ENCODE assay signal across 8 mouse cellular contexts in the genomic region with DNA sequence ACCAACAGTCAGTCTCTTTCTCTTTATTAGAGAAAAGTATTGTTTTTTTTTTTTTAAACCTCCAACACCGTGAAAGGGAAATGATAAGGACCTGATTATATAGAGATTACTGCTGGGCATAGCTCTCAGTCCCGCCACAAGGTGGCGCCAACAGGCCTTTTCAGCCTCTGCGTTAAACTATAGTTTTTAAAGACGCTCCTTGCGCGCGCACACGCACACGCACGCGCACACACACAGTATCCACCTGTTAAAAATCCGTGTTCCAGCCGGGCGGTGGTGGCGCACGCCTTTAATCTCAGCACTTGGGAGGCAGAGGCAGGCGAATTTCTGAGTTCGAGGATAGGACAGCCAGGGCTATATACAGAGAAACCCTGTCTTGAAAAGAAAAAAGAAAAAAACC. TPM values are rescaled to one million over a fixed set of nuclear protein-coding genes. Genes with fewer than 3 reads are reported as not detected.
DNase-seq lines count a peak whose midpoint lies in the region; ATAC-seq and TF ChIP-seq lines count a peak whose summit lies in the region.

No protein-coding gene starts in this region.

- H3K4me1 ChIP-seq in bone marrow, adult 2 months (ENCODE audit: control insufficient read depth, insufficient read depth, low read length) = no peaks in the 10 kb centered on the region
- H3K4me1 ChIP-seq in embryonic facial prominence, embryonic 14.5 days (ENCODE audit: control insufficient read depth, insufficient read depth, low read length) = no peaks in the 10 kb centered on the region
- H3K4me1 ChIP-seq in limb, embryonic 13.5 days = no peaks in the 10 kb centered on the region
- H3K4me1 ChIP-seq in midbrain, embryonic 16.5 days (ENCODE audit: control insufficient read depth, insufficient read depth, low read length) = no peaks in the 10 kb centered on the region
- no peaks in the 10 kb centered on the region for H3K4me1 ChIP-seq in spleen, adult 2 months (ENCODE audit: control insufficient read depth, insufficient read depth, insufficient read length)

- 8% methylated on average over 19 of the region's 19 CpGs for WGBS in bone marrow, adult 2 months
- 10% methylated on average over 19 of the region's 19 CpGs for WGBS in embryonic facial prominence, embryonic 14.5 days
- WGBS in limb, embryonic 13.5 days = 12% methylated on average over 19 of the region's 19 CpGs
- 13% methylated on average over 19 of the region's 19 CpGs for WGBS in midbrain, embryonic 16.5 days
- WGBS in spleen, adult 2 months = 8% methylated on average over 19 of the region's 19 CpGs

- H3K27ac ChIP-seq in bone marrow, adult 2 months (ENCODE audit: control insufficient read depth, insufficient read depth, low read depth, low read length, poor library complexity) = no peak overlapping the region
- H3K27ac ChIP-seq in embryonic facial prominence, embryonic 14.5 days (replicated peaks; ENCODE audit: low read depth, low read length) = no peak overlapping the region
- H3K27ac ChIP-seq in limb, embryonic 13.5 days = no peak overlapping the region
- no peak overlapping the region for H3K27ac ChIP-seq in midbrain, embryonic 16.5 days (ENCODE audit: low read length)
- no peak overlapping the region for H3K27ac ChIP-seq in spleen, adult 2 months (ENCODE audit: insufficient read depth, low read length)

- H3K9me3 ChIP-seq in embryonic facial prominence, embryonic 14.5 days (ENCODE audit: control insufficient read depth, low read length) = no peaks in the 10 kb centered on the region
- H3K9me3 ChIP-seq in limb, embryonic 13.5 days = no peaks in the 10 kb centered on the region
- H3K9me3 ChIP-seq in midbrain, embryonic 16.5 days (replicated peaks; ENCODE audit: control insufficient read depth, low read length, poor library complexity, severe bottlenecking) = no peaks in the 10 kb centered on the region

- no peaks in the 10 kb centered on the region for H3K36me3 ChIP-seq in embryonic facial prominence, embryonic 14.5 days (ENCODE audit: control insufficient read depth, insufficient read depth, low read length)
- no peaks in the 10 kb centered on the region for H3K36me3 ChIP-seq in limb, embryonic 13.5 days
- no peaks in the 10 kb centered on the region for H3K36me3 ChIP-seq in midbrain, embryonic 16.5 days (ENCODE audit: control insufficient read depth, insufficient read depth, low read length)
- no peaks in the 10 kb centered on the region for H3K36me3 ChIP-seq in spleen, adult 2 months (ENCODE audit: control insufficient read depth, insufficient read depth, low read length)

- H3K4me2 ChIP-seq in embryonic facial prominence, embryonic 14.5 days (ENCODE audit: low read depth, low read length) = peak overlapping the region; percentile 46
- peak overlapping the region; percentile 45 for H3K4me2 ChIP-seq in limb, embryonic 13.5 days (replicated peaks)
- H3K4me2 ChIP-seq in midbrain, embryonic 16.5 days (ENCODE audit: low read length) = peak overlapping the region; percentile 38

- no peak for TF ChIP-seq POLR2A in bone marrow, adult 2 months (IDR thresholded peaks at IDR 0.05; ENCODE audit: borderline replicate concordance, control insufficient read depth, low read depth, low read length)
- TF ChIP-seq POLR2A in spleen, adult 2 months (IDR thresholded peaks at IDR 0.05; ENCODE audit: low read depth, low read length) = no peak

- peak; percentile 89 for ATAC-seq in embryonic facial prominence, embryonic 14.5 days (ENCODE audit: low read depth)
- peak; percentile 74 for ATAC-seq in limb, embryonic 13.5 days (ENCODE audit: low FRiP score, low read depth)
- peak; percentile 51 for ATAC-seq in midbrain, embryonic 16.5 days

- DNase-seq in 416B (ENCODE audit: low read depth) = peak; percentile 81
- peak; percentile 83 for DNase-seq in embryonic facial prominence, embryonic 14.5 days (ENCODE audit: low spot score)
- DNase-seq in heart, adult 8-10 months (ENCODE audit: low spot score) = peak; percentile 70
- DNase-seq in kidney, adult 8-10 months = peak; percentile 80 to 89
- DNase-seq in spleen, adult 2 months (ENCODE audit: low read depth in 1 of 2, low spot score in 2 of 2) = peak; percentile 22 to 46

- no peaks in the 10 kb centered on the region for H3K27me3 ChIP-seq in embryonic facial prominence, embryonic 14.5 days (replicated peaks; ENCODE audit: control insufficient read depth, insufficient read depth, low read length)
- H3K27me3 ChIP-seq in limb, embryonic 13.5 days = no peaks in the 10 kb centered on the region
- H3K27me3 ChIP-seq in midbrain, embryonic 16.5 days (ENCODE audit: control insufficient read depth, insufficient read depth, low read depth, low read length) = no peaks in the 10 kb centered on the region
- no peaks in the 10 kb centered on the region for H3K27me3 ChIP-seq in spleen, adult 2 months (ENCODE audit: control insufficient read depth, insufficient read depth, low read length)

- no peak overlapping the region for H3K4me3 ChIP-seq in bone marrow, adult 2 months (replicated peaks; ENCODE audit: control insufficient read depth, low read depth, low read length)
- no peak overlapping the region for H3K4me3 ChIP-seq in embryonic facial prominence, embryonic 14.5 days (ENCODE audit: low read depth, low read length)
- H3K4me3 ChIP-seq in limb, embryonic 13.5 days = no peak overlapping the region
- H3K4me3 ChIP-seq in midbrain, embryonic 16.5 days (ENCODE audit: low read depth, low read length) = no peak overlapping the region
- H3K4me3 ChIP-seq in spleen, adult 2 months (ENCODE audit: extremely low read depth, insufficient read depth, insufficient read length) = no peak overlapping the region

- H3K9ac ChIP-seq in embryonic facial prominence, embryonic 14.5 days (ENCODE audit: low read depth, low read length) = no peak overlapping the region
- no peak overlapping the region for H3K9ac ChIP-seq in limb, embryonic 13.5 days
- no peak overlapping the region for H3K9ac ChIP-seq in midbrain, embryonic 16.5 days (ENCODE audit: low read depth, low read length)

- peak; percentile 78 for TF ChIP-seq CTCF in bone marrow, adult 2 months (IDR thresholded peaks at IDR 0.05; ENCODE audit: control insufficient read depth, insufficient read depth, low read length)
- TF ChIP-seq CTCF in spleen, adult 2 months (IDR thresholded peaks at IDR 0.05; ENCODE audit: extremely low read depth, insufficient read depth, insufficient read length, insufficient replicate concordance) = peak; percentile 63; the same call in 1 of the 2 replicates

RNA-seq across cellular contexts. Expression of a gene that starts 31.1 kb away (rescaled TPM):
- 3.1 and 6.8 TPM in 2 replicates for polyA plus RNA-seq in bone marrow, adult 2 months (2011; ENCODE audit: insufficient read depth, insufficient read length, low replicate concordance, missing spikeins)
- 7.1 TPM in 2 replicates for polyA plus RNA-seq in embryonic facial prominence, embryonic 14.5 days (2014; fragmentation: Nextera tagmentation; extraction: Ambion mirVana)
- 1 to 10 TPM; 3.2 to 4.6 (median 4.1) TPM for total RNA-seq in heart, adult 8-10 months (2022)
- polyA plus RNA-seq in limb, embryonic 13.5 days (2015; fragmentation: Nextera tagmentation; extraction: Ambion mirVana) = 2.2 and 2.8 TPM in 2 replicates
- polyA plus RNA-seq in midbrain, embryonic 16.5 days (2015; fragmentation: Nextera tagmentation; extraction: Ambion mirVana) = 1.5 and 1.9 TPM in 2 replicates
- 3.5 and 5.6 TPM in 2 replicates for polyA plus RNA-seq in spleen, adult 2 months (2012; rRNA removed)

Comparison
In these comparisons a context has a peak if more than half of its experiments do, and no peak if none do; other contexts are left out.
1. DNase-seq: peak in every context shown above with its lines; median percentile 84 in kidney, adult 8-10 months; 83 in embryonic facial prominence, embryonic 14.5 days; 81 in 416B; 70 in heart, adult 8-10 months; 34 in spleen, adult 2 months.